Mouse (Mus musculus) olfactory bulb, adult 2 months (tissue): Measurements from ENCODE around the gene Trim38. TPM values are rescaled to one million over a fixed set of nuclear protein-coding genes. Genes with fewer than 3 reads are reported as not detected.
"Not testable (repeated sequence)": the region's sequence is repeated elsewhere in the genome, so short reads cannot be mapped to it uniquely, and the experiment has no call there.

Source experiments
- H3K27ac ChIP-seq: fragments of 200-500 bp; 2 replicates; pipeline ENCODE4 v1.5.1; 2012; ENCODE audit warnings: low read depth, low read length; ENCODE audit not compliant: insufficient read depth
- H3K4me1 ChIP-seq: fragments of 200-500 bp; 2 replicates; pipeline ENCODE4 v1.6.1; 2012; ENCODE audit warnings: low read length; ENCODE audit not compliant: control insufficient read depth, insufficient read depth
- H3K4me3 ChIP-seq: fragments of 200-500 bp; 2 replicates; pipeline ENCODE4 v1.5.1; 2012; ENCODE audit warnings: mild to moderate bottlenecking, low read depth, low read length, moderate library complexity; ENCODE audit not compliant: insufficient read depth
- CTCF ChIP-seq: fragments of 200-500 bp; IDR thresholded peaks from 2 replicates; pipeline ENCODE4 v1.5.1; 2012; ENCODE audit warnings: low read depth, mild to moderate bottlenecking, low read length, moderate library complexity; ENCODE audit not compliant: insufficient read depth
- POLR2A ChIP-seq: fragments of 200-500 bp; IDR thresholded peaks from 2 replicates; pipeline ENCODE4 v1.6.1; 2012; ENCODE audit warnings: mild to moderate bottlenecking, low read depth, low read length, moderate library complexity; ENCODE audit not compliant: insufficient read depth
- WGBS: fragments of 180-500 bp; shearing (Covaris S2); methylation state at CpG from one replicate; pipeline ENCODE4 v1.1.7; 2018; 5-methylcytosine and 5-hydroxymethylcytosine counted together
- polyA plus RNA-seq: library from polyadenylated mRNA; stranded (reverse); fragments of >200 nt; gene quantifications from 2 replicates; pipeline ENCODE4 v1.2.4, GENCODE M21; 2012; ENCODE audit warnings: low replicate concordance; ENCODE audit not compliant: missing spikeins, insufficient read depth, insufficient read length

Gene Trim38
- polyA plus RNA-seq, 1 experiment, result not detected

DNA sequence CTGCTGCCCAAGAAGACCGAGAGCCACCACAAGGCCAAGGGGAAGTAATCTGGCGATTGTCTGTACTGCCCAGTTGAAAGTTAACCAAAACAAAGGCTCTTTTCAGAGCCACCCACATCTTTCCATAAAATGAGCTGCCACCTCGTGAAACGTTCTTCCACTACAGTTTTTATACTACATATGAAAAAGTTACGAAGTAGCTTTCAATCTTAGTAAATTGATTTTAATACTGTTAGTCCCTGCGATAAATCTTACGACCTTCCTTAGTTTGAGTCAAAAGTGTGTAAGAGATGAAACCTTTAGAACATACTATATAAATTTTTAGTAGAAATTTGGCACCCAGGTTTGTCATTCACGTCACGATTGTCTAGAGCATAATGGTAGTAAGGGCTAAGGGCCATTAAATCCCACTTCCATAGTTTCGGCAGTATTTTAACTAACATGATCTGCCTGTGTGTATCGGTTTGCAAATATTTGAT, 18.2 kb upstream of the Trim38 start:
- TF ChIP-seq POLR2A (no peak), CTCF (no peak)
- H3K4me3 ChIP-seq, result peak overlapping the region; percentile 73
- under 1% methylated on average over 11 of the region's 11 CpGs for WGBS
- H3K27ac ChIP-seq, result peak overlapping the region; percentile 82; the same call in 1 of the 2 replicates
- peaks cover 7% of the 10 kb centered on the region for H3K4me1 ChIP-seq

DNA sequence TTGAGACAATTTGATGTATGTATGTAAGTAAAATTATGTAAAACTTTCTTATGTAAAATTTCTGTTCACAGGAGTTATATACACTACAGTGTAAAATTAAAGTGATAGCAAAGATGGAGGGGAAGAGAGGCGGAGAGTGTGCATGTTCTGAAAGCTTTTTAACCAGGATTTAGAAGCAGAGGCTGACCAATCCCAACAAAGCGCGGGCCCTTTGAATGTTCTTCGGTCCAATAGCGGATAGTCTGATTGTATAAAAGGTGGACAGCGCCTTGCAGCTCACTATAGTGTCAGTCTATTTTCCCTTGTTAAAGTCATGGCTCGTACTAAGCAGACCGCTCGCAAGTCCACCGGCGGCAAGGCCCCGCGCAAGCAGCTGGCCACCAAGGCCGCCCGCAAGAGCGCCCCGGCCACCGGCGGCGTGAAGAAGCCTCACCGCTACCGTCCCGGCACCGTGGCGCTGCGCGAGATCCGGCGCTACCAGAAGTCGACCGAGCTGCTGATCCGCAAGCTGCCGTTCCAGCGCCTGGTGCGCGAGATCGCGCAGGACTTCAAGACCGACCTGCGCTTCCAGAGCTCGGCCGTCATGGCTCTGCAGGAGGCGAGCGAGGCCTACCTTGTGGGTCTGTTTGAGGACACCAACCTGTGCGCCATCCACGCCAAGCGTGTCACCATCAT, 17.5 kb upstream of the Trim38 start, which contains the start of gene Hist1h3b:
Gene Hist1h3b (plus strand): TSS at position 201 of the 675 bp plus-strand sequence.
- Histone ChIP-seq H3K4me3 (peak within 1 kb of the TSS; percentile 73), H3K27ac (peak within 1 kb of the TSS; percentile 94)
- 2% methylated on average over 19 of the region's 47 CpGs for WGBS
- not testable (repeated sequence) for H3K4me1 ChIP-seq

DNA sequence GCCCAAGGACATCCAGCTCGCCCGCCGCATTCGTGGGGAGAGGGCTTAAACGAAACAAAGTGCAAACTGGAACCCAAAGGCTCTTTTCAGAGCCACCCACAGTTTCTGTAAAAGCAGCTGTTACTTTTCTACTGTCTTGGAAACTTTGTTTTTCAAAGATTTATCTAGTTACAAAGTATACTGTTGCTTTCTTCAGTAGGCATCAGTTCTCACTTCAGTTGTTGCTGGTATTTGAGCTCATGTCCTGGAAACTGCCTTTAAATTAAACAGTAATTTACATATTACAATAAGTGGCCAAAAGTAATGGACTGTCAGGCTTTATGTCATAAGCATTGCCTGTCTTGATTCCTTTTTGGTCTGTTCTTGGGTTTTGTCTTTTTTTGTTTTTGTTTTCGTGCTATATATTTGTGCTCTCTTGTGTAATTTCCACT, 17.0 kb upstream of the Trim38 start:
- WGBS, result 14% methylated on average over 6 of the region's 6 CpGs
- Histone ChIP-seq H3K4me1 (peaks cover 5% of the 10 kb centered on the region; the same call in 1 of the 2 replicates), H3K27ac (no peak overlapping the region), H3K4me3 (no peak overlapping the region)
- no peak for TF ChIP-seq CTCF

DNA sequence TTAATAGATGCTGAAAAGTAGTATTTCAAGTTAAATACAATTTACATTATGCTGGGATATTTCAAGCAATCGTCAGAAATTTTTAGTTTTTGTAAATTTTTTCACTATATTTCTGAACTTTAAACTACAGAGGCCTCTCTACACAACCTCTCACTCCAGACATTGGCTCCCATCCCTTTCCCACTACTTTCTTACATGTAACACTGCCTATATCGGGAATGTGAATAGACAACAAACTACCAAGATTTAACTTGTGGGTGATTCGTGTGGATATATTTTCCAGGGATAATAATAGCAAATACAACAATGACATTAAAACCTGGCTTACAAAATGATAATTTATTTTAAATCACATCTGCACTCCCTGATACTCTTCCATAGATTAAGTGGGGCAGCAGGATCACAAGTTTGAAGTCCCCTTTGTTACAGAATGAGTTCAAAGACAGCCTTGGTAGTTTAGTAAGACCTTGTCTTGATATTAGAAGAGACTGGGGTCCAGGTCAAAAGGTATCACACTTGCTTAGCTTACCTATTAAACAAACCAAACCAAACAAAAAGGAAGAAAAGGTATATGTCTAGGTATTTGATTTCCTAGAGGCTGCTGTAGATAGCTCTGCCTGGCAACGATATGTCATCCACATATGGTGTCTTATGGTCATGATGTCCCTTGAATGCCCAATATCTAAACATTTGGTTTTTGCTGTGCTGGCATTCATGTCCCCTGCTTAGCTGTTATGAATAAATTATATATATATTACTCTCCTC, 16.2 kb upstream of the Trim38 start:
- no peak for TF ChIP-seq POLR2A
- no peak for TF ChIP-seq CTCF
- Histone ChIP-seq H3K4me3 (no peak overlapping the region), H3K27ac (no peak overlapping the region), H3K4me1 (peaks cover 5% of the 10 kb centered on the region; the same call in 1 of the 2 replicates)
- WGBS, result 56% methylated on average over 4 of the region's 4 CpGs

DNA sequence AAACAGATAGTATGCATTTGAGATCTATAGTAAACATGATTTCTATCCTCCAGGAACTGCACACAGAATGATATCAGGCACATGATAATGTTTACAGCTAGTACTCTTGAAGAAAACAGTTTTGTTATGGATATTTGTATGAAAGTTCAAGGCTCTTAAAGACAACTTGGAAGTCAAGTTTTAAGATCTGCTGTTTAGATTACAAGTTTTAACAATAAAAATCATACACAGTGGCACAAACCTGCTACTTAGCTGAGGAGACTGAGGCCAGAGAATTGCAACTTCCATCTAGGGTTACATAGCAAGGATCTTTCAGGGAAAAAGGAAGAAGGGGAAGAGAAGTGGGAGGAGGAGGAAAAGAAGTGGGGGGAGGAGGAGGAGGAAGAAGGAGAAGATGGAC, 14.7 kb upstream of the Trim38 start:
- Histone ChIP-seq H3K27ac (no peak overlapping the region), H3K4me3 (no peak overlapping the region), H3K4me1 (peaks cover 5% of the 10 kb centered on the region; the same call in 1 of the 2 replicates)
- no peak for TF ChIP-seq POLR2A
- TF ChIP-seq CTCF, result no peak

DNA sequence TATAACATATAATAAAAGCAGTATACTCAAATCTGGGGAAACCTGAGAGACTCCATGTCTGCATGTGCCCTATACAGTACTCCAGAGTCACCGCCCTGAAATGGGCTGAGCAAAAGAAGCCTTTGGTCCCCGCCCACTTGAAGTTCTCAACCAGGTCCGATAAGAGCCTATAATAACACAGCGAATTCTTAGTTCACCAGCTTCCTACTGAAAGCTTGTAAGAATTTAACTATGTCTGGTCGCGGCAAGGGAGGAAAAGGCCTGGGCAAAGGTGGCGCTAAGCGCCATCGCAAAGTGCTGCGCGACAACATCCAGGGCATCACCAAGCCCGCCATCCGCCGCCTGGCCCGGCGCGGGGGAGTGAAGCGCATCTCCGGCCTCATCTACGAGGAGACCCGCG, 12.9 kb upstream of the Trim38 start, which contains the start of gene Hist1h4b:
Gene Hist1h4b (plus strand): TSS at position 224 of the 400 bp plus-strand sequence.
- TF ChIP-seq POLR2A (peak; percentile 63), CTCF (no peak)
- Histone ChIP-seq H3K4me1 (peaks cover 5% of the 10 kb centered on the region; the same call in 1 of the 2 replicates), H3K27ac (peak within 1 kb of the TSS; percentile 86), H3K4me3 (peak within 1 kb of the TSS; percentile 48)
- WGBS, result under 1% methylated on average over 19 of the region's 22 CpGs

DNA sequence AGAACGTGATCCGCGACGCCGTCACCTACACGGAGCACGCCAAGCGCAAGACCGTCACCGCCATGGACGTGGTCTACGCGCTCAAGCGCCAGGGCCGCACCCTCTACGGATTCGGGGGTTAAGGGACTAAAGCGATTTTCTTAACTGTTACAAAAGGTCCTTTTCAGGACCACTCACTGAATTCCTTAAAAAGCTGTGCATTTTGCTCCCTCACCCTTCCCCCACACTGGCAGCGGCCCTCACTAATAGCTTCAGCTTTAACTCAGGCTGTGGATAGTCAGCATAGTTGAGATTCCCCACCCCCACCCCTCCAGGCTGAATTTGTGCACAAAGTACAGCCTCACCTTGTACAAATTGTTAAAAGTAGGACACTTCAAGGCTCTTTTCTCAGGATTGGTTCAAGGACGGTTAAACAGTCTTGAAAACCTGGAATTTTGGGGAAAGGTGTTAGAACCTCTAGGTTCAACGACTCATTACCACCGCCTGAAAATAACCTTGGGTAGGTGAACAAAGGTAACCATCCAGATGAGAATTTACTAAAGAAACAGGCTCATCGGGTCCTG, 12.4 kb upstream of the Trim38 start:
- Histone ChIP-seq H3K4me3 (peak overlapping the region; percentile 48), H3K27ac (peak overlapping the region; percentile 86), H3K4me1 (peaks cover 2% of the 10 kb centered on the region; the same call in 1 of the 2 replicates)
- no peak for TF ChIP-seq CTCF
- TF ChIP-seq POLR2A, result no peak
- 3% methylated on average over 18 of the region's 23 CpGs for WGBS

DNA sequence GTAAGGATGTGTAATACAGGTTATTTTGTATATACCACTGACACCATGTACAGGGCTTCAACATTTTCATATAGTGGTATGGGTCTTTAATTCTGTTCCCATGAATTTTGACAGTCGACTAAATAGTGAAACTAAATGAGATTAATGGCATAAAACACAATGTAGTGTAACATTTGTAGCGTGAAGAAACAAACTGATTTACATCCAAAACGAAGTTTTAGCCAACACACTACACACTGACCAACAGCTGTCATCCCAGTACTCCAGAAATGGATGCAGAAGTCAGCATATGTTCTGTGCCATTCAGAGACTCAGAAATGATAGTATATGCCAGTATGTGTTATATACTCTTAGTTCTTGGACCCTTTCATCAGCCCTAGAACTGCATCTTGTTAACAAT, 11.8 kb upstream of the Trim38 start:
- H3K4me3 ChIP-seq, result no peak overlapping the region
- no peaks in the 10 kb centered on the region; the same call in 1 of the 2 replicates for H3K4me1 ChIP-seq
- no peak overlapping the region for H3K27ac ChIP-seq
- WGBS, result 43% methylated on average over 3 of the region's 3 CpGs
- TF ChIP-seq CTCF (no peak), POLR2A (no peak)

DNA sequence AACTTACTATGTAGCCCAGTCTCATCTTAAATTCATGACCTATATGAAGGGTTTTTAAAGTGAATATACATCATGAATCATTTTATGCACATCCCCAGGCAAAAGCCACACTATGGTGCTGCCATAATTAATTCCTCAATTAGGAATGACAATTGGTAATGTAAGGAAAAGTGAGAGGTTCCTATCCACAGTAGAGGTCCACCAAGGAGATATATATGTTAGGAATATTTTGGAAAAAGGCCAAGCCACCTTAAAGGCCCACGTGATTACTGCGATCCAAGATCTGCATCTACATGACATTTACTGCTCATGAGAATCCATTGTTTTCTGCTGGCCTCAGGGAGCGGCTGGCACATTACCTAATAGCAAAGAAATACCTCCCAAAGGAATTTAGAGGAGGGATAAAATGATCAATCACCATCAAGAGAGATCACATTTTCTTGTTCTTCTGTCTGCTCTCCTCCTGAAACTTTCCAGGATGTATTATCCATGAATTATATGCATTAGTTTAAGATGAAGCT, 10.4 kb upstream of the Trim38 start:
- H3K4me1 ChIP-seq, result peaks cover 3% of the 10 kb centered on the region; the same call in 1 of the 2 replicates
- TF ChIP-seq POLR2A (no peak), CTCF (no peak)
- H3K27ac ChIP-seq, result no peak overlapping the region
- WGBS, result 77% methylated on average over 3 of the region's 3 CpGs
- no peak overlapping the region for H3K4me3 ChIP-seq
